Mouse (Mus musculus) gastrocnemius, postnatal 10 days (tissue): Measurements from ENCODE around the gene Tex19.2. TPM values are rescaled to one million over a fixed set of nuclear protein-coding genes. Genes with fewer than 3 reads are reported as not detected.

Experiments
- total RNA-seq, 2 experiments: library from RNA; stranded (reverse); gene quantifications; 2 replicates each; pipeline ENCODE4 v1.2.3; 2021

Tex19.2 gene
- total RNA-seq, 2 experiments from 2014 or later: not detected

Other genes with a start within 250 kb of the Tex19.2 start
- 1 to 10 TPM; 2.5 to 4.8 TPM for gene Ccdc57, start 185.8 kb downstream of the Tex19.2 start, total RNA-seq
- 100 to 1,000 TPM; 193 to 232 TPM for gene Slc16a3, start 170.2 kb downstream of the Tex19.2 start, total RNA-seq
- gene Csnk1d, start 127.3 kb downstream of the Tex19.2 start, total RNA-seq: 10 to 100 TPM; 67.8 to 77.3 TPM
- not detected for gene Cd7, start 79.3 kb downstream of the Tex19.2 start, total RNA-seq
- not detected for gene Sectm1b, start 55.1 kb downstream of the Tex19.2 start, total RNA-seq
- gene Sectm1a, start 37.5 kb downstream of the Tex19.2 start, total RNA-seq: under 1 TPM in 1 of 2 experiments, not detected in 1; 0.14 TPM
- under 1 TPM in 1 of 2 experiments, not detected in 1; 0.14 TPM for gene Tex19.1, start 27.5 kb upstream of the Tex19.2 start, total RNA-seq
- 1 to 10 TPM; 2.2 to 3.2 TPM for gene Uts2r, start 41.6 kb upstream of the Tex19.2 start, total RNA-seq
- gene Hexdc, start 85.8 kb upstream of the Tex19.2 start, total RNA-seq: 10 to 100 TPM in 1 of 2 experiments, 1 to 10 TPM in 1; 8.6 to 10.3 TPM
- 10 to 100 TPM; 13.2 to 13.5 TPM for gene Ogfod3, start 86.0 kb upstream of the Tex19.2 start, total RNA-seq
- 1 to 10 TPM; 6.3 to 7.2 TPM for gene Cybc1, start 110.6 kb upstream of the Tex19.2 start, total RNA-seq
- gene Narf, start 118.6 kb upstream of the Tex19.2 start, total RNA-seq: 10 to 100 TPM; 36.5 to 41.6 TPM
- 10 to 100 TPM; 23.4 to 29.1 TPM for gene Foxk2, start 141.3 kb upstream of the Tex19.2 start, total RNA-seq
- 10 to 100 TPM; 40.7 to 45.4 TPM for gene Wdr45b, start 235.8 kb upstream of the Tex19.2 start, total RNA-seq